Mouse (Mus musculus): ENCODE data around the gene Dse.

DNA sequence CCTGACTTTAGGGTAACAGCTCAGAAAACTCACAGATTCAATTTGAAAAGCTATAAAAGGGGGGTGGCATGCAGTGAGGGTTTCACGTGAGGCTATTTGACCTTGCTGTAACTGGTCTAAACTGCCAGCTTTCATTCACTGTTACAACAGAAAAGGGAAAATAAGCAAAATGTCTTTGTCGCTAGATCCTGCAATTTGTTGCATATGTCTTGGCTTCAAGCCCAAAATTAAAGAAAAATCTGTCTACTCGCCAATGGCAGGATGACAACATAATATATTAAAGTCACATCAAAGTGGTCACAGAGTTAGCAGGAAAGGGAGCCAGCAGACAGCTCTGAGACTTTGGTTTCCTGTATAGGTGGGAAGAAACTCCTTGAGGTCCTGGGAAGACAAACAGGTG lies 40.2 kb upstream of the Dse start:
- TF ChIP-seq CTCF (conservative IDR thresholded peaks at IDR 0.05; ENCODE audit: low read length) (no peak), POU5F1 (IDR thresholded peaks at IDR 0.05; ENCODE audit: borderline replicate concordance, low read length) (no peak), NANOG (IDR thresholded peaks at IDR 0.05; ENCODE audit: borderline replicate concordance, low read length) (no peak)
